Mouse (Mus musculus): ENCODE measurements around the gene Rtn4. TPM values are rescaled to one million over a fixed set of nuclear protein-coding genes. Genes with fewer than 3 reads are reported as not detected.
A peak's percentile ranks its signal among the peaks of the same experiment; 100 is the strongest.
"Not testable (repeated sequence)": the region's sequence is repeated elsewhere in the genome, so short reads cannot be mapped to it uniquely, and the experiment has no call there.

The Rtn4 gene
- total and polyA plus RNA-seq, 3 experiments = 284 to 360 (median 354) TPM

GRCm38 (mm10) chr11:29714114-29714513, 21.4 kb downstream of the Rtn4 start:
- no peak for DNase-seq

GRCm38 (mm10) chr11:29714789-29715188, 22.0 kb downstream of the Rtn4 start:
- no peak for DNase-seq

GRCm38 (mm10) chr11:29715499-29715898, 22.8 kb downstream of the Rtn4 start:
- DNase-seq = no peak

- peak; percentile 45 for DNase-seq
These were observed 25.8 kb downstream of the Rtn4 start for GRCm38 (mm10) chr11:29718541-29718940.

GRCm38 (mm10) chr11:29719597-29719996, 26.9 kb downstream of the Rtn4 start:
- DNase-seq = no peak

DNA sequence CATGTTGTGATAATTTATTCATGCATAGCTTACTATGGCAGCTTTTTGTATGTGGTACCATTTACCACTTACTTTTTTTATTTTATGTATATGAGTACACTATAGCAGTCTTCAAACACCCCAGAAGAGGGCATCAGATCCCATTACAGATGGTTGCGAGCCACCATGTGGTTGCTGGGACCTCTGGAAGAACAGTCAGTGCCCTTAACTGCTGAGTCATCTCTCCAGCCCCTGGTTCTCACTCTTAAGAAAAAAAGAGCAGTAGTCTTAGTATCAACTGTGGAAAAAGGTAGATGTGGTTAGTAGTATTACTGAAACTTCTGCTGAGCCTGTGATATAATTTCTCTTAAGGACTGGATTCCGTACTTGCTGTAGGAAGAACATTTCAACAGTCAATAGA, 31.5 kb downstream of the Rtn4 start:
- no peak for DNase-seq

DNA sequence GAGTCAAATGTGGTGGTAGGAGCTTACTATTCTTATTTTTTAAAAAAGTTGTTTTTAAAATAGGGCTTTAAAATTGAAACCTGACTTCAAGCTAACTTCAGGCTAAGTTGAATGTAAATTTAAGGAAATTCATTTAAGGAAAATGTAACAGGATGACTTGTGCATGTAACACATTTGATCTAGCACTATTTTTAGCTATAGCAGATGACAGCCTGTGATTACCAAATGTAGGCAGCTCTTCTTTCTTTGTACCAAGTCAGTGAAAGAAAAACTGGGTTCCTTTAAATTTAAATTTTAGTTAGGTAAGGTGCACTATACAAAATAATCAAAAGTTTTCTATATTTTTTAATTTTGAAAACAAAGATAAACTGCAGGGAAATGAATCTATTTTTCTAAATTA, 32.4 kb downstream of the Rtn4 start:
- DNase-seq = no peak

GRCm38 (mm10) chr11:29725610-29726009, 32.9 kb downstream of the Rtn4 start:
- DNase-seq = no peak

DNA sequence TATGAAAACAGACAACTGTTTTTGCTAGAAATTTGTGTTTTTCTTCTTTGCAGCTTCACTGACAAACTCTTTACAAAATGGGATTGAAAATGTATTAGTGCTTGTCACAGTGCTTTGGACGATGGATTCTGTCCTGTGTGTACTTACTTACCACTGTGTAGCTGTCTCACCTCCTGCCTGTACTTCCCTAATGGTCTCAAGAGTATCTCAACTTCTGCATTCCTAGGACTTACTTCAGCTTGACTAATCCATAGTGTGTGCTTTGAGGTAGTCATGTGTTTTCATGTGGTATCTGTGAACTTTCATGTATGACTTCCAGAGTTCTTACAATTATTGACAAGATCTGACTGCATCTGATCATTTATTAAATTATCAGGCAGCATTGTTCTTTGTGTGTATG, 35.2 kb downstream of the Rtn4 start:
- DNase-seq = no peak

GRCm38 (mm10) chr11:29739752-29740151, 47.0 kb downstream of the Rtn4 start:
- no peak for DNase-seq

DNA sequence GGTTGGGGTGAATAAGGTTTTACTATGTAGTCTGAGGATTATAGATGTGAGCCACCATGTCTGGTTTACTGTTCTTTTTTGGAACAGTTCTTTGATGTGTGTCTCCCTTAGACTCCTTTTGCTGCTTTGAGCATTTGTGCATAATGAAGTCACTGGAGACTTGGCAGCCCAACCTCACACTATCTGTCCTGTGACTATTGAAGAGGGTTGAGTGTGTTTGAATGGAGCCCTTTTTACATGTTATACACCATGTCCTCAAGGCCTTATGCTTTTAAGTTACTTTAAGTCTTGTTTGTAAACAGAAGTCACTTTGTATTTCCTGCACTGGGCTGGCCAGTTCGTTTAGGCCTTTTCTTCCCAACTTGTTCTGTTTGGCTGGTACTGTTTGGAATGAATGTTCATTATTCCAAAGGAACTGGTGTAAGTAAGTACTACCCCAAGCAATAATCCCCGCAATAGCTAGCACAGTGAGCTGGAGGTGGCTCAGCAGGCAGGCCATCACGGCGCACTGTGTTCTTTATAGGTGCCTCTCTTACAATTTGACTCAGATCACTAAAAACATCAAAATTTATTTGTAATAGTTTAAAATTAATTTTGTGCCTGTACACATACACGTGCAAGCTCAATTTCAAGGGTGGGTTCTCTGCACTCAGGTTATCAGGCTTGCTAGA, 52.1 kb downstream of the Rtn4 start:
- no peak for DNase-seq

DNA sequence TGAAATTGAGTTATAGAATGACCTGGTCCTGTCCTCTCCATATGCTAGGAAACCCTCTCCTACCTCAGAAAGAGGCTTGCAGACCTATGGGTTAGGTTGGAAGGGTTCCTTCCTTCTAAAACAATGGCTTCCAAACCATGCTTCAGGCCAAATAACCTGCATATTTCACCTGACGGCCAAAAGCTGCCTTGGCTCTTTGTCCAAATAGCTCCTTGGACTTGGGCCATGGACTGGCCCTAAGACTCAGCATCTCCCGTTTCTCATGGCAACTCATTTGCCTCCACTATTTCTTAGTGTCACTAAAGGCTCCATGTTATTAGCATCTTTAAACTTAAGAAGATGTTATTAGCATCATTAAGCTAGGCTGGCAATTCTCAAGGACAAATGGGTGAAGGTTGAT, 52.8 kb downstream of the Rtn4 start:
- DNase-seq = no peak

- DNase-seq = no peak
These were observed 53.5 kb downstream of the Rtn4 start for GRCm38 (mm10) chr11:29746203-29746602.

GRCm38 (mm10) chr11:29747365-29747764, 54.6 kb downstream of the Rtn4 start:
- no peak for DNase-seq

DNA sequence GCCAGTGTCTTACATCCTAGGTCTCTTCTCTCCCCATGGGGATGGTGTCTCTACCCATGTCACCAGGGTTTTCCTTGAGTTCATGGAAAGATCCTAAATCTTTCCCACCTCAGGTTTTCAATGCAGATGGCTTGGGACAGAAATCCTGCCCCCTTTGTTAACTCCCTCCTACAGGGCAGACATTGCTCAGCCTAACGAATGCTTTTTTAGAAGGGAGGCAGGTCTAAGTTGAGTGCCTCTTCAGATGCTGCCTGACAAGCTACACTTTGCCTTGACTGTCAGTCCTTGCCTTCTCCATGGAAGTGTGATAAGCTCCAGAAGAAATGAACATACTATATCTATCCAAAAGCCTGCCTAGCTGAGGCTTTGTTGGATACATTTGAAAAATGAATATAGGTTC, 55.1 kb downstream of the Rtn4 start:
- no peak for DNase-seq

- no peak for DNase-seq
These were observed 56.2 kb downstream of the Rtn4 start for GRCm38 (mm10) chr11:29748750-29749467.

- no peak for DNase-seq
These were observed 56.7 kb downstream of the Rtn4 start for GRCm38 (mm10) chr11:29749468-29749829.

GRCm38 (mm10) chr11:29751013-29751412, 58.3 kb downstream of the Rtn4 start:
- no peak for DNase-seq

GRCm38 (mm10) chr11:29751648-29752611, 59.2 kb downstream of the Rtn4 start:
- DNase-seq = no peak

GRCm38 (mm10) chr11:29756007-29756406, 63.3 kb downstream of the Rtn4 start:
- not testable (repeated sequence) for DNase-seq

- DNase-seq = no peak
These were observed 65.9 kb downstream of the Rtn4 start for GRCm38 (mm10) chr11:29758617-29759016.

- DNase-seq = no peak
These were observed 68.6 kb downstream of the Rtn4 start for GRCm38 (mm10) chr11:29761387-29761786.

- no peak for DNase-seq
These were observed 70.0 kb downstream of the Rtn4 start for GRCm38 (mm10) chr11:29762768-29763167.

Data from adrenal gland, adult 2 months (tissue).